Mouse (Mus musculus): ENCODE measurements around the gene Tsen34.
"Not testable (repeated sequence)": the region's sequence is repeated elsewhere in the genome, so short reads cannot be mapped to it uniquely, and the experiment has no call there.

The Tsen34 gene

DNA sequence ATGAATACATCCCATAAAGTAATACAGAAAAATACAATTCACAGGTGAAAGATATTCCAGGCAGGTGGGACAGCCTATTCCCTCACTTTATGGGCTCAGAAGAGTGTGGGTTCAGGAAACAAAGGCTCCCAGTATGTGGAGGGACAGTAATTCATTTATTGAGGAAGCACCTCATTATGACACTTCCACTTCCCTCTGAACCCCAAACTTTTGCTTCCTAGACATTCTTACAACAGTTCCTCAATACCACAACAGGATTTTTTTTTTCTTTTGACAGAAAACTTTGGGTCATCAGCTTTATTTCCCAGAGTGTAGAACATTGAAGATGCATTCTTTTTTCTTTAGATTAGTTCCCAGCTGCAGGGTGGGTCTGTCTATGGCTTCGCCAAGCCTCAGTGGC lies 40.0 kb downstream of the Tsen34 start:
- not testable (repeated sequence) for DNase-seq (ENCODE audit: low read depth)

All from 416B (cell line).